Mouse (Mus musculus): ENCODE results near the gene Nubp2. TPM values are rescaled to one million over a fixed set of nuclear protein-coding genes. Genes with fewer than 3 reads are reported as not detected.

Gene Nubp2
- polyA plus RNA-seq, 1 experiment from 2014 or later, result 73.8 TPM

GRCm38 (mm10) chr17:24858967-24859366 is 27.2 kb downstream of the Nubp2 start:
- no peak overlapping the region for H3K4me3 ChIP-seq (ENCODE audit: low read depth, low read length)
- 90% methylated on average over 6 of the region's 6 CpGs for WGBS
- H3K27ac ChIP-seq (ENCODE audit: low read depth, low read length), result no peak overlapping the region
- DNase-seq (ENCODE audit: low spot score, missing footprints) (no peak), ATAC-seq (ENCODE audit: low FRiP score) (no peak)
- no peaks in the 10 kb centered on the region for H3K9me3 ChIP-seq (ENCODE audit: control insufficient read depth, low read length)
- H3K4me2 ChIP-seq, result no peak overlapping the region
- no peak overlapping the region for H3K9ac ChIP-seq (ENCODE audit: low read length)
- H3K36me3 ChIP-seq (ENCODE audit: control insufficient read depth, insufficient read depth, low read length), result no peaks in the 10 kb centered on the region; the same call in 1 of the 2 replicates
- no peaks in the 10 kb centered on the region for H3K27me3 ChIP-seq (ENCODE audit: control insufficient read depth, insufficient read depth, low read length)
- no peaks in the 10 kb centered on the region for H3K4me1 ChIP-seq (ENCODE audit: control insufficient read depth, insufficient read depth, low read length)

- no peak overlapping the region for H3K4me3 ChIP-seq (ENCODE audit: low read depth, low read length)
- no peaks in the 10 kb centered on the region for H3K4me1 ChIP-seq (ENCODE audit: control insufficient read depth, insufficient read depth, low read length)
- H3K4me2 ChIP-seq, result no peak overlapping the region
- H3K27me3 ChIP-seq (ENCODE audit: control insufficient read depth, insufficient read depth, low read length), result no peaks in the 10 kb centered on the region
- H3K36me3 ChIP-seq (ENCODE audit: control insufficient read depth, insufficient read depth, low read length), result no peaks in the 10 kb centered on the region
- DNase-seq (ENCODE audit: low spot score, missing footprints), result no peak
- no peak for ATAC-seq (ENCODE audit: low FRiP score)
- H3K9me3 ChIP-seq (ENCODE audit: control insufficient read depth, low read length), result no peaks in the 10 kb centered on the region
- no peak overlapping the region for H3K27ac ChIP-seq (ENCODE audit: low read depth, low read length)
- H3K9ac ChIP-seq (ENCODE audit: low read length), result no peak overlapping the region
- WGBS, result 88% methylated on average over 8 of the region's 8 CpGs
Measured at GRCm38 (mm10) chr17:24857831-24858470, 28.2 kb downstream of the Nubp2 start.

GRCm38 (mm10) chr17:24856589-24856988 is 29.6 kb downstream of the Nubp2 start:
- Histone ChIP-seq H3K9ac (ENCODE audit: low read length) (no peak overlapping the region), H3K27ac (ENCODE audit: low read depth, low read length) (no peak overlapping the region), H3K4me1 (ENCODE audit: control insufficient read depth, insufficient read depth, low read length) (no peaks in the 10 kb centered on the region), H3K36me3 (ENCODE audit: control insufficient read depth, insufficient read depth, low read length) (no peaks in the 10 kb centered on the region), H3K27me3 (ENCODE audit: control insufficient read depth, insufficient read depth, low read length) (no peaks in the 10 kb centered on the region; the same call in 1 of the 2 replicates), H3K4me3 (ENCODE audit: low read depth, low read length) (no peak overlapping the region), H3K4me2 (no peak overlapping the region), H3K9me3 (ENCODE audit: control insufficient read depth, low read length) (no peaks in the 10 kb centered on the region)
- DNase-seq (ENCODE audit: low spot score, missing footprints) (no peak), ATAC-seq (ENCODE audit: low FRiP score) (no peak)
- 90% methylated on average over 13 of the region's 13 CpGs for WGBS

GRCm38 (mm10) chr17:24855838-24856464 is 30.2 kb downstream of the Nubp2 start:
- H3K9ac ChIP-seq (ENCODE audit: low read length), result no peak overlapping the region
- no peaks in the 10 kb centered on the region for H3K36me3 ChIP-seq (ENCODE audit: control insufficient read depth, insufficient read depth, low read length)
- ATAC-seq (ENCODE audit: low FRiP score), result no peak
- no peak overlapping the region for H3K4me2 ChIP-seq
- no peaks in the 10 kb centered on the region for H3K4me1 ChIP-seq (ENCODE audit: control insufficient read depth, insufficient read depth, low read length)
- no peaks in the 10 kb centered on the region; the same call in 1 of the 2 replicates for H3K27me3 ChIP-seq (ENCODE audit: control insufficient read depth, insufficient read depth, low read length)
- DNase-seq (ENCODE audit: low spot score, missing footprints), result no peak
- WGBS, result 82% methylated on average over 3 of the region's 3 CpGs
- H3K27ac ChIP-seq (ENCODE audit: low read depth, low read length), result no peak overlapping the region
- H3K9me3 ChIP-seq (ENCODE audit: control insufficient read depth, low read length), result no peaks in the 10 kb centered on the region
- no peak overlapping the region for H3K4me3 ChIP-seq (ENCODE audit: low read depth, low read length)

- no peak for DNase-seq (ENCODE audit: low spot score, missing footprints)
- 77% methylated on average over 10 of the region's 10 CpGs for WGBS
- H3K9ac ChIP-seq (ENCODE audit: low read length), result no peak overlapping the region
Measured at GRCm38 (mm10) chr17:24851381-24852125, 34.6 kb downstream of the Nubp2 start.

GRCm38 (mm10) chr17:24850773-24851127 is 35.4 kb downstream of the Nubp2 start:
- WGBS, result 1% methylated on average over 20 of the region's 20 CpGs
- Histone ChIP-seq H3K4me2 (peak overlapping the region; percentile 72), H3K9ac (ENCODE audit: low read length) (peak overlapping the region; percentile 70), H3K4me1 (ENCODE audit: control insufficient read depth, insufficient read depth, low read length) (peaks cover 4% of the 10 kb centered on the region; the same call in 1 of the 2 replicates), H3K27ac (ENCODE audit: low read depth, low read length) (0 out of 2 replicates have a peak overlapping the region, but pooled peaks have one; percentile 73), H3K27me3 (ENCODE audit: control insufficient read depth, insufficient read depth, low read length) (no peaks in the 10 kb centered on the region; the same call in 1 of the 2 replicates), H3K4me3 (ENCODE audit: low read depth, low read length) (peak overlapping the region; percentile 76), H3K9me3 (ENCODE audit: control insufficient read depth, low read length) (no peaks in the 10 kb centered on the region), H3K36me3 (ENCODE audit: control insufficient read depth, insufficient read depth, low read length) (no peaks in the 10 kb centered on the region)
- ATAC-seq (ENCODE audit: low FRiP score), result no peak
- no peak for DNase-seq (ENCODE audit: low spot score, missing footprints)

More at GRCm38 (mm10) chr17:24851381-24852125, 34.6 kb downstream of the Nubp2 start:
- Histone ChIP-seq H3K4me3 (ENCODE audit: low read depth, low read length) (no peak overlapping the region), H3K36me3 (ENCODE audit: control insufficient read depth, insufficient read depth, low read length) (no peaks in the 10 kb centered on the region), H3K27me3 (ENCODE audit: control insufficient read depth, insufficient read depth, low read length) (no peaks in the 10 kb centered on the region; the same call in 1 of the 2 replicates), H3K4me2 (peak overlapping the region; percentile 72), H3K4me1 (ENCODE audit: control insufficient read depth, insufficient read depth, low read length) (peaks cover 4% of the 10 kb centered on the region; the same call in 1 of the 2 replicates), H3K9me3 (ENCODE audit: control insufficient read depth, low read length) (no peaks in the 10 kb centered on the region), H3K27ac (ENCODE audit: low read depth, low read length) (no peak overlapping the region)
- ATAC-seq (ENCODE audit: low FRiP score), result no peak

GRCm38 (mm10) chr17:24850065-24850772 is 35.9 kb downstream of the Nubp2 start, which contains the start of gene Fahd1:
Gene Fahd1 (minus strand): TSS chr17:24850364.
- H3K36me3 ChIP-seq (ENCODE audit: control insufficient read depth, insufficient read depth, low read length), result no peaks in the 10 kb centered on the region
- H3K4me2 ChIP-seq, result peak within 1 kb of the TSS; percentile 72
- ATAC-seq (ENCODE audit: low FRiP score) (peak; percentile 100), DNase-seq (ENCODE audit: low spot score, missing footprints) (peak; percentile 98)
- peak within 1 kb of the TSS; percentile 71 for H3K9ac ChIP-seq (ENCODE audit: low read length)
- under 1% methylated on average over 53 of the region's 58 CpGs for WGBS
- peaks cover 4% of the 10 kb centered on the region; the same call in 1 of the 2 replicates for H3K4me1 ChIP-seq (ENCODE audit: control insufficient read depth, insufficient read depth, low read length)
- no peaks in the 10 kb centered on the region for H3K9me3 ChIP-seq (ENCODE audit: control insufficient read depth, low read length)
- H3K27me3 ChIP-seq (ENCODE audit: control insufficient read depth, insufficient read depth, low read length), result no peaks in the 10 kb centered on the region; the same call in 1 of the 2 replicates
- peak within 1 kb of the TSS; percentile 73 for H3K27ac ChIP-seq (ENCODE audit: low read depth, low read length)
- H3K4me3 ChIP-seq (ENCODE audit: low read depth, low read length), result peak within 1 kb of the TSS; percentile 76

GRCm38 (mm10) chr17:24849733-24850064 is 36.5 kb downstream of the Nubp2 start:
- DNase-seq (ENCODE audit: low spot score, missing footprints) (peak; percentile 98), ATAC-seq (ENCODE audit: low FRiP score) (peak; percentile 62)
- H3K9ac ChIP-seq (ENCODE audit: low read length), result peak overlapping the region; percentile 71
- under 1% methylated on average over 21 of the region's 21 CpGs for WGBS
- no peaks in the 10 kb centered on the region; the same call in 1 of the 2 replicates for H3K27me3 ChIP-seq (ENCODE audit: control insufficient read depth, insufficient read depth, low read length)
- H3K9me3 ChIP-seq (ENCODE audit: control insufficient read depth, low read length), result no peaks in the 10 kb centered on the region
- H3K36me3 ChIP-seq (ENCODE audit: control insufficient read depth, insufficient read depth, low read length), result no peaks in the 10 kb centered on the region
- H3K4me2 ChIP-seq, result peak overlapping the region; percentile 60
- peaks cover 4% of the 10 kb centered on the region; the same call in 1 of the 2 replicates for H3K4me1 ChIP-seq (ENCODE audit: control insufficient read depth, insufficient read depth, low read length)
- peak overlapping the region; percentile 76 for H3K4me3 ChIP-seq (ENCODE audit: low read depth, low read length)
- peak overlapping the region; percentile 73 for H3K27ac ChIP-seq (ENCODE audit: low read depth, low read length)

Measured in midbrain, embryonic 11.5 days (tissue).